Mouse (Mus musculus) lung, embryonic 15.5 days (tissue): ENCODE data around the gene Tcp11l1. TPM values are rescaled to one million over a fixed set of nuclear protein-coding genes. Genes with fewer than 3 reads are reported as not detected.

Experiments used
- ATAC-seq: fragments of 200-750 bp; cut with Nextera tagmentation; 2 replicates; pipeline ENCODE4 v1.8.0; 2017; ENCODE audit warnings: moderate number of reproducible peaks, borderline replicate concordance; ENCODE audit not compliant: low FRiP score, low TSS enrichment; ENCODE audit errors: extremely low read depth
- H3K27ac ChIP-seq: fragments of 300-500 bp; sonication (generic); 2 replicates; pipeline ENCODE4 v1.5.1; 2015; ENCODE audit warnings: moderate library complexity, mild to moderate bottlenecking, inconsistent platforms
- H3K27me3 ChIP-seq: fragments of 300-500 bp; sonication (generic); 2 replicates; pipeline ENCODE4 v1.6.1; 2015; ENCODE audit warnings: inconsistent platforms
- H3K36me3 ChIP-seq: fragments of 300-500 bp; sonication (generic); 2 replicates; pipeline ENCODE4 v1.6.1; 2015; ENCODE audit warnings: inconsistent platforms
- H3K4me1 ChIP-seq: fragments of 300-500 bp; sonication (generic); 2 replicates; pipeline ENCODE4 v1.6.1; 2015; ENCODE audit warnings: inconsistent platforms
- H3K4me2 ChIP-seq: fragments of 300-500 bp; sonication (generic); 2 replicates; pipeline ENCODE4 v1.6.1; 2015; ENCODE audit warnings: inconsistent platforms, mild to moderate bottlenecking, moderate library complexity
- H3K4me3 ChIP-seq: fragments of 300-500 bp; sonication (generic); 2 replicates; pipeline ENCODE4 v1.5.1; 2015; ENCODE audit warnings: mild to moderate bottlenecking, inconsistent platforms
- H3K9ac ChIP-seq: fragments of 300-500 bp; sonication (generic); 2 replicates; pipeline ENCODE4 v1.6.1; 2015; ENCODE audit warnings: inconsistent platforms
- H3K9me3 ChIP-seq: fragments of 300-500 bp; sonication (generic); 2 replicates; pipeline ENCODE4 v1.6.1; 2016; ENCODE audit warnings: inconsistent platforms
- WGBS: fragments of 180-500 bp; shearing (Covaris S2); methylation state at CpG from one replicate; pipeline ENCODE4 v1.1.7; 2015; 5-methylcytosine and 5-hydroxymethylcytosine counted together
- polyA plus RNA-seq: library from polyadenylated mRNA; unstranded; fragments of >200 nt; fragmentation: Nextera tagmentation; extraction: Ambion mirVana; gene quantifications from 2 replicates; pipeline ENCODE4 v1.2.1, GENCODE M21; 2015

Gene Tcp11l1
- polyA plus RNA-seq, 1 experiment from 2014 or later, result 27.3 TPM

GRCm38 (mm10) chr2:104669122-104669804 lies 42.7 kb downstream of the Tcp11l1 start:
- no peak for ATAC-seq
- Histone ChIP-seq H3K36me3 (peaks cover 25% of the 10 kb centered on the region), H3K9ac (no peak overlapping the region), H3K27ac (no peak overlapping the region), H3K4me3 (no peak overlapping the region), H3K9me3 (no peaks in the 10 kb centered on the region), H3K4me2 (no peak overlapping the region), H3K27me3 (no peaks in the 10 kb centered on the region), H3K4me1 (no peaks in the 10 kb centered on the region)
- 84% methylated on average over 6 of the region's 6 CpGs for WGBS

- H3K27me3 ChIP-seq, result no peaks in the 10 kb centered on the region
- no peak for ATAC-seq
- WGBS, result 64% methylated on average over 8 of the region's 8 CpGs
- H3K4me2 ChIP-seq, result no peak overlapping the region
- H3K4me1 ChIP-seq, result no peaks in the 10 kb centered on the region
- peaks cover 54% of the 10 kb centered on the region for H3K36me3 ChIP-seq
- no peak overlapping the region for H3K9ac ChIP-seq
- H3K27ac ChIP-seq, result no peak overlapping the region
- no peaks in the 10 kb centered on the region for H3K9me3 ChIP-seq
- H3K4me3 ChIP-seq, result no peak overlapping the region
Observed at GRCm38 (mm10) chr2:104663372-104664100, 48.4 kb downstream of the Tcp11l1 start.

- H3K36me3 ChIP-seq, result peaks cover 55% of the 10 kb centered on the region
- H3K27ac ChIP-seq, result no peak overlapping the region
- no peak overlapping the region for H3K9ac ChIP-seq
- H3K27me3 ChIP-seq, result no peaks in the 10 kb centered on the region
- no peak overlapping the region for H3K4me3 ChIP-seq
- H3K9me3 ChIP-seq, result no peaks in the 10 kb centered on the region
- 87% methylated on average over 1 of the region's 1 CpGs for WGBS
- ATAC-seq, result no peak
- no peak overlapping the region for H3K4me2 ChIP-seq
- no peaks in the 10 kb centered on the region for H3K4me1 ChIP-seq
Observed at GRCm38 (mm10) chr2:104658659-104659058, 53.3 kb downstream of the Tcp11l1 start.

GRCm38 (mm10) chr2:104615985-104616711 lies 95.8 kb downstream of the Tcp11l1 start:
- Histone ChIP-seq H3K4me3 (no peak overlapping the region), H3K4me2 (no peak overlapping the region), H3K27me3 (no peaks in the 10 kb centered on the region), H3K27ac (no peak overlapping the region), H3K9ac (no peak overlapping the region), H3K9me3 (no peaks in the 10 kb centered on the region), H3K36me3 (0 out of 2 replicates have a peak, but pooled peaks cover 2% of the 10 kb centered on the region), H3K4me1 (no peaks in the 10 kb centered on the region)
- no peak for ATAC-seq
- WGBS, result 66% methylated on average over 4 of the region's 4 CpGs

- Histone ChIP-seq H3K27ac (no peak overlapping the region), H3K9me3 (no peaks in the 10 kb centered on the region), H3K4me3 (no peak overlapping the region), H3K9ac (no peak overlapping the region), H3K27me3 (no peaks in the 10 kb centered on the region), H3K4me2 (no peak overlapping the region), H3K4me1 (no peaks in the 10 kb centered on the region), H3K36me3 (0 out of 2 replicates have a peak, but pooled peaks cover 2% of the 10 kb centered on the region)
- 96% methylated on average over 3 of the region's 3 CpGs for WGBS
- no peak for ATAC-seq
Observed at GRCm38 (mm10) chr2:104614786-104615185, 97.2 kb downstream of the Tcp11l1 start.

Other genes with a start within 250 kb of the Tcp11l1 start
- gene Hipk3, start 217.7 kb downstream of the Tcp11l1 start, polyA plus RNA-seq, result 16.6 and 16.8 TPM in 2 replicates
- 63.8 and 65.7 TPM in 2 replicates for gene Cstf3, start 121.6 kb downstream of the Tcp11l1 start, polyA plus RNA-seq
- gene Pin1rt1, start 4.2 kb upstream of the Tcp11l1 start, polyA plus RNA-seq, result not detected in 2 replicates
- gene Depdc7, start 30.7 kb upstream of the Tcp11l1 start, polyA plus RNA-seq, result 8.6 and 9.1 TPM in 2 replicates
- gene Qser1, start 104.6 kb upstream of the Tcp11l1 start, polyA plus RNA-seq, result 8.6 and 9.1 TPM in 2 replicates
- 2.4 and 3.1 TPM in 2 replicates for gene Prrg4, start 137.7 kb upstream of the Tcp11l1 start, polyA plus RNA-seq
- 5.3 and 5.4 TPM in 2 replicates for gene Ccdc73, start 155.6 kb upstream of the Tcp11l1 start, polyA plus RNA-seq